Mouse (Mus musculus): ENCODE measurements around the gene Ccser1. TPM values are rescaled to one million over a fixed set of nuclear protein-coding genes. Genes with fewer than 3 reads are reported as not detected.

The Ccser1 gene
- total RNA-seq, 1 experiment = 4.1 TPM

GRCm38 (mm10) chr6:61210061-61210737 lies 30.1 kb downstream of the Ccser1 start:
- Histone ChIP-seq H3K9ac (ENCODE audit: insufficient read depth, low read depth, low read length, poor library complexity, severe bottlenecking) (no peak overlapping the region), H3K27ac (ENCODE audit: insufficient read depth, low read depth, low read length, poor library complexity, severe bottlenecking) (no peak overlapping the region)

GRCm38 (mm10) chr6:61215705-61216104 lies 35.6 kb downstream of the Ccser1 start:
- DNase-seq (ENCODE audit: low read depth, low spot score) = no peak
- H3K4me3 ChIP-seq (ENCODE audit: insufficient read depth in 1 of 2, low read depth in 1 of 2, low read length in 2 of 2, poor library complexity in 1 of 2, severe bottlenecking in 1 of 2) = no peak overlapping the region
- TF ChIP-seq ZC3H11A (IDR thresholded peaks at IDR 0.05; ENCODE audit: borderline replicate concordance, low read depth, low read length) = no peak
- TF ChIP-seq CHD2 (IDR thresholded peaks at IDR 0.05; ENCODE audit: low read depth, low read length) = no peak
- H3K36me3 ChIP-seq (ENCODE audit: control insufficient read depth, insufficient read depth, low read length, poor library complexity, severe bottlenecking) = no peaks in the 10 kb centered on the region
- H3K9me3 ChIP-seq (ENCODE audit: control insufficient read depth, insufficient read depth, low read depth, low read length) = no peaks in the 10 kb centered on the region
- in situ Hi-C loops (cut with MboI; ENCODE audit: low sequenced_read_pairs in 2 of 2, unreplicated experiment in 2 of 2) = no loop called here
- no peaks in the 10 kb centered on the region for H3K4me1 ChIP-seq (ENCODE audit: control insufficient read depth in 2 of 2, insufficient read depth in 2 of 2, low read length in 2 of 2, poor library complexity in 1 of 2)
- no peak overlapping the region for H3K27ac ChIP-seq (ENCODE audit: insufficient read depth, low read depth, low read length, poor library complexity, severe bottlenecking)
- H3K9ac ChIP-seq (ENCODE audit: insufficient read depth, low read depth, low read length, poor library complexity, severe bottlenecking) = no peak overlapping the region

More at GRCm38 (mm10) chr6:61210061-61210737, 30.1 kb downstream of the Ccser1 start:
- Histone ChIP-seq H3K4me1 (ENCODE audit: control insufficient read depth in 2 of 2, insufficient read depth in 2 of 2, low read length in 2 of 2, poor library complexity in 1 of 2) (no peaks in the 10 kb centered on the region), H3K36me3 (ENCODE audit: control insufficient read depth, insufficient read depth, low read length, poor library complexity, severe bottlenecking) (no peaks in the 10 kb centered on the region), H3K4me3 (ENCODE audit: insufficient read depth in 1 of 2, low read depth in 1 of 2, low read length in 2 of 2, poor library complexity in 1 of 2, severe bottlenecking in 1 of 2) (no peak overlapping the region), H3K9me3 (ENCODE audit: control insufficient read depth, insufficient read depth, low read depth, low read length) (no peaks in the 10 kb centered on the region)
- TF ChIP-seq ZC3H11A (IDR thresholded peaks at IDR 0.05; ENCODE audit: borderline replicate concordance, low read depth, low read length) (no peak), CHD2 (IDR thresholded peaks at IDR 0.05; ENCODE audit: low read depth, low read length) (no peak), HCFC1 (IDR thresholded peaks at IDR 0.05; ENCODE audit: borderline replicate concordance, insufficient read depth, low read length) (no peak), MAFK (IDR thresholded peaks at IDR 0.05; ENCODE audit: insufficient read depth, low read depth, low read length) (no peak), ZNF384 (IDR thresholded peaks at IDR 0.05; ENCODE audit: low read depth, low read length) (no peak)
- no peak for DNase-seq (ENCODE audit: low read depth, low spot score)
- in situ Hi-C loops (cut with MboI; ENCODE audit: low sequenced_read_pairs in 2 of 2, unreplicated experiment in 2 of 2) = no loop called here

DNA sequence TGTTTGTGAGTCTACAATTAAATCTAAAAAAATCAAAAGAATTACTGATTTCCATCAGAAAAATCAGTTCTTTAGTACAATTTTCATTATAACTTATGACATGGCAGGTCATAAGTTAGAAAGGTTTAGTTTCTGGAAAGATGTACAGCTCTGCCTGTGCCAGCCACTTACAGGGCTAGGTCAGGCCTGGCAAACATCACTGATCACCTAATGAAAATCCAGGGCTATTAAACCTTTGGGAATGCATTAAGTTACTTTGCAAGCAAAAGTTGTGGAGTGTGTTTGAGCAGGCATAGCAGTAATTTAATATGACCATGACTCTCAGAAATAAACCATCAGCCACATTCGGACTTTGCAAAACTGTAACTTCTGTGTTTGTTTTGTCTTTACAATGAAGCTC lies 36.4 kb downstream of the Ccser1 start:
- Histone ChIP-seq H3K4me1 (ENCODE audit: control insufficient read depth in 2 of 2, insufficient read depth in 2 of 2, low read length in 2 of 2, poor library complexity in 1 of 2) (no peaks in the 10 kb centered on the region), H3K9me3 (ENCODE audit: control insufficient read depth, insufficient read depth, low read depth, low read length) (no peaks in the 10 kb centered on the region), H3K4me3 (ENCODE audit: insufficient read depth in 1 of 2, low read depth in 1 of 2, low read length in 2 of 2, poor library complexity in 1 of 2, severe bottlenecking in 1 of 2) (no peak overlapping the region), H3K9ac (ENCODE audit: insufficient read depth, low read depth, low read length, poor library complexity, severe bottlenecking) (no peak overlapping the region), H3K27ac (ENCODE audit: insufficient read depth, low read depth, low read length, poor library complexity, severe bottlenecking) (no peak overlapping the region), H3K36me3 (ENCODE audit: control insufficient read depth, insufficient read depth, low read length, poor library complexity, severe bottlenecking) (no peaks in the 10 kb centered on the region)
- TF ChIP-seq ZC3H11A (IDR thresholded peaks at IDR 0.05; ENCODE audit: borderline replicate concordance, low read depth, low read length) (no peak), ZNF384 (IDR thresholded peaks at IDR 0.05; ENCODE audit: low read depth, low read length) (no peak), HCFC1 (IDR thresholded peaks at IDR 0.05; ENCODE audit: borderline replicate concordance, insufficient read depth, low read length) (no peak), MAFK (IDR thresholded peaks at IDR 0.05; ENCODE audit: insufficient read depth, low read depth, low read length) (no peak), CHD2 (IDR thresholded peaks at IDR 0.05; ENCODE audit: low read depth, low read length) (no peak)
- no peak for DNase-seq (ENCODE audit: low read depth, low spot score)
- in situ Hi-C loops (cut with MboI; ENCODE audit: low sequenced_read_pairs in 2 of 2, unreplicated experiment in 2 of 2) = no loop called here

DNA sequence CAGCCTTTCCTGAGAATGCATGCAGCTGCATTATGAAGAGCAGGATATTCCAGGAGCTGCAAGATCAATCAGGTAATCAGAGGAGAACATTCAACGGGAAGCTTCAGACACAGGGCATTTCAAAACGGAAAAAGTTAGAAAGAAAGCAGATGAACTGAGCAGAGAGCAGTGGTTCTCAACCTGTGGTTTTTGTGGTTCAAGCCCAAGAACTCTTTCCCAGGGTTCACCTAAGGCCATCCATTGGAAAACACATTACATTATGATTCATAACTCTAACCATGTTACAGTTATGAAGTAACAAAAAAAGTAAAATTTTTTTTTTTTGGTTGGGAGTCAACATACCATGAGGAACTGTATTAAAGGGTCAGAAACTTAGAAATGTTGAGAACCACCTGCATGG lies 37.6 kb downstream of the Ccser1 start:
- H3K27ac ChIP-seq (ENCODE audit: insufficient read depth, low read depth, low read length, poor library complexity, severe bottlenecking) = no peak overlapping the region
- TF ChIP-seq ZNF384 (IDR thresholded peaks at IDR 0.05; ENCODE audit: low read depth, low read length) = no peak
- no peaks in the 10 kb centered on the region for H3K4me1 ChIP-seq (ENCODE audit: control insufficient read depth in 2 of 2, insufficient read depth in 2 of 2, low read length in 2 of 2, poor library complexity in 1 of 2)
- no peaks in the 10 kb centered on the region for H3K36me3 ChIP-seq (ENCODE audit: control insufficient read depth, insufficient read depth, low read length, poor library complexity, severe bottlenecking)
- in situ Hi-C loops (cut with MboI; ENCODE audit: low sequenced_read_pairs in 2 of 2, unreplicated experiment in 2 of 2) = no loop called here
- H3K9ac ChIP-seq (ENCODE audit: insufficient read depth, low read depth, low read length, poor library complexity, severe bottlenecking) = no peak overlapping the region
- no peak for DNase-seq (ENCODE audit: low read depth, low spot score)
- H3K4me3 ChIP-seq (ENCODE audit: insufficient read depth in 1 of 2, low read depth in 1 of 2, low read length in 2 of 2, poor library complexity in 1 of 2, severe bottlenecking in 1 of 2) = no peak overlapping the region
- H3K9me3 ChIP-seq (ENCODE audit: control insufficient read depth, insufficient read depth, low read depth, low read length) = no peaks in the 10 kb centered on the region

- Histone ChIP-seq H3K36me3 (ENCODE audit: control insufficient read depth, insufficient read depth, low read length, poor library complexity, severe bottlenecking) (no peaks in the 10 kb centered on the region), H3K4me1 (ENCODE audit: control insufficient read depth in 2 of 2, insufficient read depth in 2 of 2, low read length in 2 of 2, poor library complexity in 1 of 2) (no peaks in the 10 kb centered on the region), H3K27ac (ENCODE audit: insufficient read depth, low read depth, low read length, poor library complexity, severe bottlenecking) (no peak overlapping the region), H3K4me3 (ENCODE audit: insufficient read depth in 1 of 2, low read depth in 1 of 2, low read length in 2 of 2, poor library complexity in 1 of 2, severe bottlenecking in 1 of 2) (no peak overlapping the region), H3K9ac (ENCODE audit: insufficient read depth, low read depth, low read length, poor library complexity, severe bottlenecking) (no peak overlapping the region), H3K9me3 (ENCODE audit: control insufficient read depth, insufficient read depth, low read depth, low read length) (no peaks in the 10 kb centered on the region)
- TF ChIP-seq HCFC1 (IDR thresholded peaks at IDR 0.05; ENCODE audit: borderline replicate concordance, insufficient read depth, low read length) (no peak), CHD2 (IDR thresholded peaks at IDR 0.05; ENCODE audit: low read depth, low read length) (no peak), ZNF384 (IDR thresholded peaks at IDR 0.05; ENCODE audit: low read depth, low read length) (no peak), ZC3H11A (IDR thresholded peaks at IDR 0.05; ENCODE audit: borderline replicate concordance, low read depth, low read length) (no peak), MAFK (IDR thresholded peaks at IDR 0.05; ENCODE audit: insufficient read depth, low read depth, low read length) (no peak)
- in situ Hi-C loops (cut with MboI; ENCODE audit: low sequenced_read_pairs in 2 of 2, unreplicated experiment in 2 of 2) = no loop called here
- DNase-seq (ENCODE audit: low read depth, low spot score) = no peak
Observed at GRCm38 (mm10) chr6:61223563-61223962, 43.4 kb downstream of the Ccser1 start.

All from ES-E14 (cell line).